Mouse (Mus musculus) forebrain, embryonic 13.5 days (tissue): ENCODE data around the gene Mark3. TPM values are rescaled to one million over a fixed set of nuclear protein-coding genes. Genes with fewer than 3 reads are reported as not detected.

Source experiments
- ATAC-seq: fragments of 200-750 bp; cut with Nextera tagmentation; 2 replicates; pipeline ENCODE4 v1.8.0; 2017
- H3K27ac ChIP-seq: fragments of 300-500 bp; sonication (generic); 2 replicates; pipeline ENCODE4 v1.5.1; 2015; ENCODE audit warnings: inconsistent platforms, mild to moderate bottlenecking, moderate library complexity
- H3K27me3 ChIP-seq: fragments of 300-500 bp; sonication (generic); 2 replicates; pipeline ENCODE4 v1.6.1; 2015; ENCODE audit warnings: mild to moderate bottlenecking, inconsistent platforms
- H3K36me3 ChIP-seq: fragments of 300-500 bp; sonication (generic); 2 replicates; pipeline ENCODE4 v1.6.1; 2015; ENCODE audit warnings: mild to moderate bottlenecking, inconsistent platforms; ENCODE audit not compliant: poor library complexity, severe bottlenecking
- H3K4me1 ChIP-seq: fragments of 300-500 bp; sonication (generic); 2 replicates; pipeline ENCODE4 v1.6.1; 2015; ENCODE audit warnings: inconsistent platforms
- H3K4me2 ChIP-seq: fragments of 300-500 bp; sonication (generic); 2 replicates; pipeline ENCODE4 v1.6.1; 2015; ENCODE audit warnings: inconsistent platforms, mild to moderate bottlenecking, moderate library complexity
- H3K4me3 ChIP-seq: fragments of 300-500 bp; sonication (generic); 2 replicates; pipeline ENCODE4 v1.5.1; 2015; ENCODE audit warnings: mild to moderate bottlenecking, inconsistent platforms
- H3K9ac ChIP-seq: fragments of 300-500 bp; sonication (generic); 2 replicates; pipeline ENCODE4 v1.6.1; 2015; ENCODE audit warnings: mild to moderate bottlenecking, inconsistent platforms
- H3K9me3 ChIP-seq: fragments of 300-500 bp; sonication (generic); replicated peaks from 2 replicates; pipeline ENCODE4 v1.6.1; 2016; ENCODE audit warnings: inconsistent platforms
- WGBS: fragments of 180-500 bp; shearing (Covaris S2); methylation state at CpG from one replicate; pipeline ENCODE4 v1.1.7; 2015; 5-methylcytosine and 5-hydroxymethylcytosine counted together
- polyA plus RNA-seq: library from polyadenylated mRNA; unstranded; fragments of >200 nt; fragmentation: Nextera tagmentation; extraction: Ambion mirVana; gene quantifications from 2 replicates; pipeline ENCODE4 v1.2.1, GENCODE M21; 2015

Mark3 gene
- polyA plus RNA-seq, 1 experiment from 2014 or later: 47.2 TPM

DNA sequence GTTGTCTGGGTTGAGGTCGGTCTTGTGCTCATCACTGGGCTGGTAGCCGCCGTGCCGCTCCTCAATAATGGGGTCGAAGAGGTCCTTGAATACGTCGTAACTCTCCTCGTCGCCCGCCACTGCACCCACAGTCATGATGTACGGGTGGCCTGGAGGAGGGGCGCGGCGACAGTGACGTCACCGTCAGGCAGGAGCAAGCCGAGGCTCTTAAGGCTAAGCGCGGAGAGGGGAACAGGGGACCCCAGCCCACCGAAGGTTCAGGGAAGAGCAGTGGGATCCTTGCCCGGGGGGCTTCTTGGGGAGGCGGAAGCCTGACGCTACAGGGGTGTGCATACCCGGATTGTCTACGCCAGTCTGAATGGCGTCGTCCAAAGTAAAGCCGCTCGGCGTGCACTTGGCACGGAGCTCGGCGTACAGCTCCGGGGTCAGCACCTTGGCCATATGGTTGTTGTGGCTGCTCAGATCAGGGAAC lies 97.1 kb downstream of the Mark3 start:
- peak; percentile 69 for ATAC-seq
- Histone ChIP-seq H3K9me3 (no peaks in the 10 kb centered on the region), H3K27me3 (peaks cover 8% of the 10 kb centered on the region), H3K9ac (peak overlapping the region; percentile 100), H3K4me2 (peak overlapping the region; percentile 99), H3K27ac (peak overlapping the region; percentile 92), H3K36me3 (peaks cover 26% of the 10 kb centered on the region), H3K4me3 (peak overlapping the region; percentile 97), H3K4me1 (peaks cover 34% of the 10 kb centered on the region)
- under 1% methylated on average over 34 of the region's 34 CpGs for WGBS

- Histone ChIP-seq H3K4me1 (peaks cover 36% of the 10 kb centered on the region), H3K4me3 (peak within 1 kb of the TSS; percentile 97), H3K9ac (peak within 1 kb of the TSS; percentile 100), H3K27ac (peak within 1 kb of the TSS; percentile 92), H3K27me3 (peaks cover 8% of the 10 kb centered on the region), H3K9me3 (no peaks in the 10 kb centered on the region), H3K36me3 (peaks cover 26% of the 10 kb centered on the region), H3K4me2 (peak within 1 kb of the TSS; percentile 99)
- ATAC-seq: peak; percentile 90
- under 1% methylated on average over 31 of the region's 31 CpGs for WGBS
Measured at GRCm38 (mm10) chr12:111672176-111672575, 97.9 kb downstream of the Mark3 start, which contains the start of gene Ckb. Ckb (minus strand) TSS chr12:111672338.

DNA sequence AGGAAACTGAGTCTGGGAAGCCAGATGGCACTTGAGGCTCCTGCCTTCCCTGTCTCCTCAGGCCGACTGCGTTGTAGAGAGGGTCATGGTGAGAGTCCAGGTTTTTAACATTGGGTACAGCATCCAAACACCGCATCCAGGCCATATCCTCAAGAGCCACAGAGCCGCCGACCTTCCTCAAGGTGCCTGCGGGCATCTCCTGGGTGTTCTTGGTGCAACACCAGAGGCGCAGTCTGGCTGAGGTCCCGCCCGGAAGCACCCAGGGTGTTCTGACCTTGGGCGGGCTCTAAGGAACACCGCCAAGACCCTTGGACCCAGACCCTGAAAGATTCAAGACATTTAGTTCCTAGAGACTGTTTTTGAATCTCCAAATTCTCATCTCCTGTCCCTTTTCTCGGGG lies 98.3 kb downstream of the Mark3 start:
- Histone ChIP-seq H3K36me3 (peaks cover 26% of the 10 kb centered on the region), H3K4me3 (peak overlapping the region; percentile 97), H3K4me1 (peaks cover 40% of the 10 kb centered on the region), H3K9me3 (no peaks in the 10 kb centered on the region), H3K4me2 (peak overlapping the region; percentile 99), H3K27ac (peak overlapping the region; percentile 92), H3K27me3 (peaks cover 8% of the 10 kb centered on the region), H3K9ac (peak overlapping the region; percentile 100)
- WGBS: 6% methylated on average over 12 of the region's 12 CpGs
- no peak for ATAC-seq

- 67% methylated on average over 2 of the region's 2 CpGs for WGBS
- Histone ChIP-seq H3K9ac (no peak overlapping the region), H3K27me3 (peaks cover 8% of the 10 kb centered on the region), H3K36me3 (peaks cover 12% of the 10 kb centered on the region), H3K9me3 (no peaks in the 10 kb centered on the region), H3K4me1 (peaks cover 41% of the 10 kb centered on the region), H3K27ac (no peak overlapping the region), H3K4me2 (no peak overlapping the region), H3K4me3 (no peak overlapping the region)
- ATAC-seq: no peak
Measured at GRCm38 (mm10) chr12:111674850-111675486, 100.6 kb downstream of the Mark3 start.

DNA sequence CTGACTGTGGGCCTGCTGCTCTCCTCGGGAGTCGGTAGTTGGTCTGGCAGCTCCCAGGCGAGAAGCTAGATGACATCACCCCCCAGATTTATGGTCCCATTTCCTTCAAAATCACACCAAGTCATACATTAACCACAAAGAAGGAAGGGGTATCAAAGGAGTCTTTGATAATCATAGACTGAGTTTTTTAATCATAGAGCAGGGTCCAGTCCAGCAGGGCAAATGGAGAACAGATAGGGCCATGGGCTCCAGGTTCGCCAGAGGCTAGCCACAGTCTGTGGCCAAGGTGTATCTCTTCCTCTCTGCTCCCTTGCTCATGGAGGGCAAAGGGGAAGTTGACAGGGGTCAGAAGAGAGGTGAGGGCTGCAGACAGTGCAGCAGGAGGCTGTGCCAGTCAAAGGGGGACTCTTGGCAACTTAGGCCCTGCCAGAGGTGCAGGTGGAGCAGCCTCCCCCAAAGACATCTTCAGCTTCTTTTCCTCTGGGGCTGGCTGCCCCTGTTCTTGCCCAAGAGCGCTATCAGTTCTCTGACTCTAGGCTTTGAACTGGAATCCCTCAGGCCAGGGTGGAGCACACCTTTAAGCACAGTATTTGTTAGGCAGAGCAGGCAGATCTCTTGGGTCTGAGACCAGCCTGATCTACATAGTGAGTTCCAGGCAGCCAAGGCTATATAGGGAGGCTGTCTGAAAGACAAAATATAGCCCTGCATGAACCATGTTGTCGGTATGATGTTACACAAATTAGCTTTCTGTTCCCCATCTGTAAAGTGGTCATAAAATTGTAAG lies 101.7 kb downstream of the Mark3 start:
- H3K4me2 ChIP-seq: no peak overlapping the region
- peaks cover 10% of the 10 kb centered on the region for H3K36me3 ChIP-seq
- H3K4me3 ChIP-seq: no peak overlapping the region
- H3K9ac ChIP-seq: no peak overlapping the region
- no peak for ATAC-seq
- peaks cover 30% of the 10 kb centered on the region for H3K4me1 ChIP-seq
- 85% methylated on average over 6 of the region's 6 CpGs for WGBS
- H3K27me3 ChIP-seq: peaks cover 8% of the 10 kb centered on the region
- no peaks in the 10 kb centered on the region for H3K9me3 ChIP-seq
- no peak overlapping the region for H3K27ac ChIP-seq

- Histone ChIP-seq H3K36me3 (peaks cover 21% of the 10 kb centered on the region), H3K9me3 (no peaks in the 10 kb centered on the region), H3K27me3 (peaks cover 8% of the 10 kb centered on the region), H3K27ac (peak overlapping the region; percentile 93), H3K4me2 (peak overlapping the region; percentile 98), H3K4me1 (peaks cover 29% of the 10 kb centered on the region), H3K9ac (peak overlapping the region; percentile 80), H3K4me3 (peak overlapping the region; percentile 90)
- ATAC-seq: peak; percentile 26
- 16% methylated on average over 5 of the region's 5 CpGs for WGBS
Measured at GRCm38 (mm10) chr12:111677421-111677820, 103.1 kb downstream of the Mark3 start.

DNA sequence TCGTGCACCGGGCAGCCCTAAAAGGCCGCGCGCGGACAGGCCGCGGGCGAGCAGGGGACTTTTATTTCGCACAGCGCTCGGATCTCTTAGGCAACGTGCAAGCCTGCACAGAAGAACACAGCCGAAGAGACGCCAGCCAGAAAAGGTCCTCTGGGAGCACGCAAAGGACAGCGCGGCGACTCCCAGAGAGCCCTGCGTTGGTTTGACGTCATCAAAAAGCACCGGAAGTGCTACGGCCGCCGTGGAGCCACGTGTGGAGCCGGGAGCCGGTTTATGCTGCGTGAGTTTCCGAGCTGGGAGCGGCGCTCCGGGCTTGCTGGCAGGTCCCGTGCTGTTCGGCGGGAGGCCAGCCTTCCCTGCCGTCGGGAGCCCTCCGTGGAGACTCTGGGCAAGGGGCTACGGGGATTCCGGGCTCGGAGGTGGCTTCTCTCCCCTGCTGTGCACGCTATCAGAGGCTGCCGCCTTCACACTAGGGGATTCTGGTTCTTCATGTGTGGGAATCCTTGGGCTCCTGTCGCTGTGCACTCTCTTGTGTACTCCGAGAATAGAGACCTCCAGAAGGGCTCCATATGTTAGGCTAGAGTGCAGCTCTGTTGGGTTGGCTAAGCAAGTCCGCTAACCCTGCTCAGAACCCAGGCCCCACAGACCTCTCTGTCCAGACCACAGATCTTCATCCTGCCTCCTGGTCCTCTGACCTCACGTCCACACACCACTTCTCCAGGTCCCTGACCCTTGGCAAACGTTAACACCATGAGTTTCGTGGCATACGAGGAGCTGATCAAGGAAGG lies 103.8 kb downstream of the Mark3 start, which contains the start of gene Trmt61a:
TSS of gene Trmt61a (plus strand) at position 224 of the 788 bp plus-strand sequence.
- ATAC-seq: peak; percentile 88
- Histone ChIP-seq H3K36me3 (peaks cover 28% of the 10 kb centered on the region), H3K4me2 (peak within 1 kb of the TSS; percentile 98), H3K27ac (peak within 1 kb of the TSS; percentile 93), H3K9ac (peak within 1 kb of the TSS; percentile 80), H3K27me3 (peaks cover 8% of the 10 kb centered on the region), H3K9me3 (no peaks in the 10 kb centered on the region), H3K4me3 (peak within 1 kb of the TSS; percentile 90), H3K4me1 (peaks cover 23% of the 10 kb centered on the region)
- WGBS: under 1% methylated on average over 51 of the region's 51 CpGs

GRCm38 (mm10) chr12:111678670-111678933 lies 104.3 kb downstream of the Mark3 start:
- ATAC-seq: no peak
- peaks cover 23% of the 10 kb centered on the region for H3K4me1 ChIP-seq
- H3K9me3 ChIP-seq: no peaks in the 10 kb centered on the region
- H3K4me2 ChIP-seq: peak overlapping the region; percentile 98
- 5% methylated on average over 13 of the region's 13 CpGs for WGBS
- H3K36me3 ChIP-seq: peaks cover 33% of the 10 kb centered on the region
- H3K9ac ChIP-seq: peak overlapping the region; percentile 80
- H3K27me3 ChIP-seq: peaks cover 6% of the 10 kb centered on the region
- H3K27ac ChIP-seq: no peak overlapping the region
- H3K4me3 ChIP-seq: peak overlapping the region; percentile 90

DNA sequence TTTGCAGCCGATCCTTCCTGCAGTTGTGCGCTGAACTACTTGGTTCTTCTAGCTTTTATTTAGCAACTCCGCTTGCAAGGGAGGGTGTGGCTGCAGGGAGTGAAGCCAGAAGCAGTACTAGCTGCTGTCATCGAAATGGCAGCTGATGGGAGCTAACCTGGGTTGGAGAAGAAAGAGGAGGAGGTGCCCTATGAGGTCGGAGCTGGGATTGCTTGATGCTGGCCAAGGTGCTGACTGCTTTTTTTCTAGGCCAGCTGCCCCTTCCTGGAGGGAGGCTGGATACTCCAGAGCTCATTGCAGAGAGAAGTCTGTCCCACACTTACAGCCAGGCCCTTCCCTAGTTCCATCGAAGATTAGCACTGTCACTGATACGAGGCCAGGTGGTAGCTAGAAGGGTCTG lies 104.7 kb downstream of the Mark3 start:
- peak overlapping the region; percentile 98 for H3K4me2 ChIP-seq
- H3K9me3 ChIP-seq: no peaks in the 10 kb centered on the region
- peaks cover 23% of the 10 kb centered on the region for H3K4me1 ChIP-seq
- H3K36me3 ChIP-seq: peaks cover 37% of the 10 kb centered on the region
- WGBS: 58% methylated on average over 7 of the region's 7 CpGs
- H3K9ac ChIP-seq: peak overlapping the region; percentile 80
- ATAC-seq: no peak
- H3K27ac ChIP-seq: no peak overlapping the region
- H3K4me3 ChIP-seq: peak overlapping the region; percentile 90
- peaks cover 2% of the 10 kb centered on the region for H3K27me3 ChIP-seq

GRCm38 (mm10) chr12:111680661-111681060 lies 106.3 kb downstream of the Mark3 start:
- 95% methylated on average over 13 of the region's 13 CpGs for WGBS
- peaks cover 40% of the 10 kb centered on the region for H3K36me3 ChIP-seq
- no peak for ATAC-seq

GRCm38 (mm10) chr12:111681305-111681704 lies 107.0 kb downstream of the Mark3 start:
- no peak overlapping the region for H3K4me3 ChIP-seq
- no peaks in the 10 kb centered on the region for H3K9me3 ChIP-seq
- ATAC-seq: no peak
- no peaks in the 10 kb centered on the region for H3K27me3 ChIP-seq
- peaks cover 23% of the 10 kb centered on the region for H3K4me1 ChIP-seq
- no peak overlapping the region for H3K9ac ChIP-seq
- H3K4me2 ChIP-seq: no peak overlapping the region
- H3K27ac ChIP-seq: no peak overlapping the region
- H3K36me3 ChIP-seq: peaks cover 40% of the 10 kb centered on the region
- WGBS: 90% methylated on average over 8 of the region's 8 CpGs

More at GRCm38 (mm10) chr12:111680661-111681060, 106.3 kb downstream of the Mark3 start:
- H3K27ac ChIP-seq: no peak overlapping the region
- H3K9ac ChIP-seq: no peak overlapping the region
- H3K4me2 ChIP-seq: no peak overlapping the region
- H3K27me3 ChIP-seq: no peaks in the 10 kb centered on the region
- H3K4me3 ChIP-seq: no peak overlapping the region
- peaks cover 23% of the 10 kb centered on the region for H3K4me1 ChIP-seq
- no peaks in the 10 kb centered on the region for H3K9me3 ChIP-seq

- Histone ChIP-seq H3K9me3 (no peaks in the 10 kb centered on the region), H3K4me3 (no peak overlapping the region), H3K27me3 (no peaks in the 10 kb centered on the region), H3K4me1 (peaks cover 29% of the 10 kb centered on the region), H3K27ac (no peak overlapping the region), H3K4me2 (no peak overlapping the region), H3K9ac (no peak overlapping the region), H3K36me3 (peaks cover 40% of the 10 kb centered on the region)
- no peak for ATAC-seq
- WGBS: 81% methylated on average over 5 of the region's 5 CpGs
Measured at GRCm38 (mm10) chr12:111682003-111682402, 107.7 kb downstream of the Mark3 start.
